In genomic region chr7:131541184-131542114, GRCm38 (mm10) we compare ENCODE assay signal across 9 mouse cellular contexts. TPM values are rescaled to one million over a fixed set of nuclear protein-coding genes. Genes with fewer than 3 reads are reported as not detected.
DNase-seq lines count a peak whose midpoint lies in the region; ATAC-seq and TF ChIP-seq lines count a peak whose summit lies in the region.
"Had no signal": no experiment of that assay in that cellular context is flagged by ENCODE, and none has a peak within 500 bp of the region (broad histone marks: within the 10 kb centered on the region; RNA-seq: fewer than 3 reads in every experiment).

No protein-coding gene starts in this region.

- no peak for ATAC-seq in lung, postnatal 0 days
- no peak for ATAC-seq in forebrain, embryonic 14.5 days
- no peak for ATAC-seq in liver, embryonic 13.5 days (ENCODE audit: low read depth)
- ATAC-seq in stomach, postnatal 0 days (ENCODE audit: low FRiP score, low TSS enrichment), result no peak

- no peaks in the 10 kb centered on the region for H3K9me3 ChIP-seq in lung, postnatal 0 days (ENCODE audit: low read length)
- H3K9me3 ChIP-seq in forebrain, embryonic 14.5 days (replicated peaks; ENCODE audit: control insufficient read depth, low read length), result no peaks in the 10 kb centered on the region
- H3K9me3 ChIP-seq in liver, embryonic 13.5 days (replicated peaks), result no peaks in the 10 kb centered on the region
- H3K9me3 ChIP-seq in stomach, postnatal 0 days (ENCODE audit: control insufficient read depth, low read length), result no peaks in the 10 kb centered on the region

- no peak for TF ChIP-seq EP300 in lung, postnatal 0 days (IDR thresholded peaks at IDR 0.05)
- TF ChIP-seq EP300 in stomach, postnatal 0 days (optimal IDR thresholded peaks at IDR 0.05), result no peak

- H3K4me3 ChIP-seq in lung, postnatal 0 days (ENCODE audit: low read depth, low read length), result peak overlapping the region; percentile 35
- 0 out of 2 replicates have a peak overlapping the region, but pooled peaks have one; percentile 24 for H3K4me3 ChIP-seq in forebrain, embryonic 14.5 days (ENCODE audit: low read depth, low read length)
- peak overlapping the region; percentile 37; the same call in 1 of the 2 replicates for H3K4me3 ChIP-seq in liver, embryonic 13.5 days (replicated peaks)
- peak overlapping the region; percentile 36 for H3K4me3 ChIP-seq in stomach, postnatal 0 days (ENCODE audit: low read depth, low read length)

- H3K27me3 ChIP-seq in lung, postnatal 0 days (replicated peaks; ENCODE audit: insufficient read depth, low read length), result peaks cover 65% of the 10 kb centered on the region
- peaks cover 91% of the 10 kb centered on the region for H3K27me3 ChIP-seq in forebrain, embryonic 14.5 days (replicated peaks; ENCODE audit: control insufficient read depth, insufficient read depth, low read length)
- H3K27me3 ChIP-seq in liver, embryonic 13.5 days, result peaks cover 96% of the 10 kb centered on the region
- peaks cover 37% of the 10 kb centered on the region for H3K27me3 ChIP-seq in stomach, postnatal 0 days (ENCODE audit: control insufficient read depth, insufficient read depth, low read length)

- peak overlapping the region; percentile 57 for H3K4me2 ChIP-seq in lung, postnatal 0 days (replicated peaks; ENCODE audit: low read depth, low read length)
- peak overlapping the region; percentile 53 for H3K4me2 ChIP-seq in forebrain, embryonic 14.5 days (ENCODE audit: low read length)
- H3K4me2 ChIP-seq in liver, embryonic 13.5 days, result peak overlapping the region; percentile 53
- peak overlapping the region; percentile 54 for H3K4me2 ChIP-seq in stomach, postnatal 0 days (replicated peaks; ENCODE audit: low read depth)

- H3K9ac ChIP-seq in lung, postnatal 0 days (replicated peaks; ENCODE audit: low read depth), result no peak overlapping the region
- no peak overlapping the region for H3K9ac ChIP-seq in forebrain, embryonic 14.5 days (ENCODE audit: low read length)
- no peak overlapping the region for H3K9ac ChIP-seq in liver, embryonic 13.5 days
- no peak overlapping the region for H3K9ac ChIP-seq in stomach, postnatal 0 days (ENCODE audit: low read length)

- 2% methylated on average over 41 of the region's 41 CpGs for WGBS in lung, postnatal 0 days
- WGBS in forebrain, embryonic 14.5 days, result 1% methylated on average over 41 of the region's 41 CpGs
- WGBS in liver, embryonic 13.5 days (ENCODE audit: insufficient replicate concordance), result 3% methylated on average over 41 of the region's 41 CpGs
- WGBS in stomach, postnatal 0 days, result 4% methylated on average over 41 of the region's 41 CpGs

- peaks cover 16% of the 10 kb centered on the region; the same call in 1 of the 2 replicates for H3K4me1 ChIP-seq in lung, postnatal 0 days (ENCODE audit: insufficient read depth, low read depth, low read length)
- peaks cover 6% of the 10 kb centered on the region; the same call in 1 of the 2 replicates for H3K4me1 ChIP-seq in forebrain, embryonic 14.5 days (ENCODE audit: control insufficient read depth, insufficient read depth, low read length)
- H3K4me1 ChIP-seq in liver, embryonic 13.5 days (replicated peaks), result peaks cover 18% of the 10 kb centered on the region
- H3K4me1 ChIP-seq in stomach, postnatal 0 days (replicated peaks; ENCODE audit: control insufficient read depth, insufficient read depth), result peaks cover 8% of the 10 kb centered on the region

- no peak for TF ChIP-seq CTCF in lung, postnatal 0 days (IDR thresholded peaks at IDR 0.05)
- no peak for TF ChIP-seq CTCF in stomach, postnatal 0 days (IDR thresholded peaks at IDR 0.05; ENCODE audit: low read depth)

- no peak for DNase-seq in lung, postnatal 0 days (ENCODE audit: low spot score)
- DNase-seq in lung, postnatal 14 days, result no peak
- DNase-seq in forebrain, embryonic 14.5 days (ENCODE audit: low spot score), result no peak
- DNase-seq in liver, embryonic 13.5 days, result no peak
- DNase-seq in stomach, postnatal 0 days (ENCODE audit: low spot score), result peak; percentile 16
- no peak for DNase-seq in cerebellum, adult 9-11 months
- DNase-seq in MN1 (ENCODE audit: low spot score), result no peak
- DNase-seq in gastrocnemius, postnatal 25 days, result no peak

- H3K27ac ChIP-seq in lung, postnatal 0 days (ENCODE audit: low read length), result no peak overlapping the region
- H3K27ac ChIP-seq in forebrain, embryonic 14.5 days (ENCODE audit: low read depth, low read length), result no peak overlapping the region
- no peak overlapping the region for H3K27ac ChIP-seq in liver, embryonic 13.5 days
- H3K27ac ChIP-seq in stomach, postnatal 0 days (replicated peaks), result no peak overlapping the region

- no peaks in the 10 kb centered on the region for H3K36me3 ChIP-seq in lung, postnatal 0 days (ENCODE audit: insufficient read depth, low read length)
- no peaks in the 10 kb centered on the region for H3K36me3 ChIP-seq in forebrain, embryonic 14.5 days (ENCODE audit: control insufficient read depth, insufficient read depth, low read length)
- no peaks in the 10 kb centered on the region for H3K36me3 ChIP-seq in liver, embryonic 13.5 days
- H3K36me3 ChIP-seq in stomach, postnatal 0 days (ENCODE audit: control insufficient read depth, insufficient read depth, low read length), result no peaks in the 10 kb centered on the region

RNA-seq across cellular contexts. Expression of gene Hmx3, which starts 1.2 kb away (rescaled TPM):
- polyA plus RNA-seq in lung, postnatal 0 days (2015; fragmentation: Nextera tagmentation; extraction: Ambion mirVana), result not detected in 2 replicates
- 0.49 and 0.51 TPM in 2 replicates for polyA plus RNA-seq in forebrain, embryonic 14.5 days (2014; fragmentation: Nextera tagmentation; extraction: Ambion mirVana)
- polyA plus RNA-seq in liver, embryonic 13.5 days (2015; fragmentation: Nextera tagmentation; extraction: Ambion mirVana), result not detected in 2 replicates
- 0.82 and 1.1 TPM in 2 replicates for polyA plus RNA-seq in stomach, postnatal 0 days (2015; fragmentation: Nextera tagmentation; extraction: Ambion mirVana)
- total RNA-seq in gastrocnemius, postnatal 25 days (2021), result not detected
- total RNA-seq: gastrocnemius, adult 8-10 months had no signal

RNA-seq across cellular contexts. Expression of gene Hmx2, which starts 7.1 kb away (rescaled TPM):
- polyA plus RNA-seq in lung, postnatal 0 days (2015; fragmentation: Nextera tagmentation; extraction: Ambion mirVana), result not detected in 2 replicates
- 0.64 and 1.1 TPM in 2 replicates for polyA plus RNA-seq in forebrain, embryonic 14.5 days (2014; fragmentation: Nextera tagmentation; extraction: Ambion mirVana)
- polyA plus RNA-seq in liver, embryonic 13.5 days (2015; fragmentation: Nextera tagmentation; extraction: Ambion mirVana), result 0.07 TPM in 1 of 2 replicates, not detected in the other
- polyA plus RNA-seq in stomach, postnatal 0 days (2015; fragmentation: Nextera tagmentation; extraction: Ambion mirVana), result 0.34 and 0.74 TPM in 2 replicates
- not detected for total RNA-seq in gastrocnemius, postnatal 25 days (2021)
- total RNA-seq: gastrocnemius, adult 8-10 months had no signal

RNA-seq across cellular contexts. Expression of gene Bub3, which starts 18.6 kb away (rescaled TPM):
- 92.6 and 101 TPM in 2 replicates for polyA plus RNA-seq in lung, postnatal 0 days (2015; fragmentation: Nextera tagmentation; extraction: Ambion mirVana)
- 215 and 237 TPM in 2 replicates for polyA plus RNA-seq in forebrain, embryonic 14.5 days (2014; fragmentation: Nextera tagmentation; extraction: Ambion mirVana)
- polyA plus RNA-seq in liver, embryonic 13.5 days (2015; fragmentation: Nextera tagmentation; extraction: Ambion mirVana), result 134 and 142 TPM in 2 replicates
- 78.5 and 86.0 TPM in 2 replicates for polyA plus RNA-seq in stomach, postnatal 0 days (2015; fragmentation: Nextera tagmentation; extraction: Ambion mirVana)
- total RNA-seq in gastrocnemius, postnatal 25 days (2021), result 10 to 100 TPM; 28.9 to 32.8 TPM
